Mouse (Mus musculus): ENCODE measurements at regions not wholly inside any gene's neighbourhood (a gene's known extent, or its start where the extent isn't known, plus 50 kb on each side); places are given as distances from the start of the nearest gene placed in this dataset.
A peak's percentile ranks its signal among the peaks of the same experiment; 100 is the strongest.

- DNase-seq (ENCODE audit: low read depth, low spot score), result no peak
Measured at GRCm38 (mm10) chr9:87453261-87453660, 197.9 kb upstream of the Cep162 start.

DNA sequence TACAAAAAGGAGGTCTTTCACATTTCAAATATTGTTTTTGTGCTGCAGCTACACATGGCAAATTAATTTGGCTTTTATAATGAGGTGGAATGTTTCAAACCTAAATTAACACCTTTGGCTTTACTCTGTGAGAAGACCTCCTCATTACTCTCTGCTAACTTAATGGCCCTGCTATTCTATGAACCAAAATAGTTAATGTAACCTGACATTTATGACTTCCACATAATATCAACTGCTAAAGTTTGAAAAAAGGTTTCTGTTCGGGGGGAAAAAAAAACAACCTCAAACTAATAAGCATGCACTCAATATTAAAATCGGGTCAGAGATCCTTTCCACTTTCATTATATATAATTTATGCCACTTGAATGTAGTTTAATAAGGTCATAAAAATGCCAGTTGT lies 197.2 kb upstream of the Cep162 start:
- DNase-seq (ENCODE audit: low read depth, low spot score), result no peak

DNA sequence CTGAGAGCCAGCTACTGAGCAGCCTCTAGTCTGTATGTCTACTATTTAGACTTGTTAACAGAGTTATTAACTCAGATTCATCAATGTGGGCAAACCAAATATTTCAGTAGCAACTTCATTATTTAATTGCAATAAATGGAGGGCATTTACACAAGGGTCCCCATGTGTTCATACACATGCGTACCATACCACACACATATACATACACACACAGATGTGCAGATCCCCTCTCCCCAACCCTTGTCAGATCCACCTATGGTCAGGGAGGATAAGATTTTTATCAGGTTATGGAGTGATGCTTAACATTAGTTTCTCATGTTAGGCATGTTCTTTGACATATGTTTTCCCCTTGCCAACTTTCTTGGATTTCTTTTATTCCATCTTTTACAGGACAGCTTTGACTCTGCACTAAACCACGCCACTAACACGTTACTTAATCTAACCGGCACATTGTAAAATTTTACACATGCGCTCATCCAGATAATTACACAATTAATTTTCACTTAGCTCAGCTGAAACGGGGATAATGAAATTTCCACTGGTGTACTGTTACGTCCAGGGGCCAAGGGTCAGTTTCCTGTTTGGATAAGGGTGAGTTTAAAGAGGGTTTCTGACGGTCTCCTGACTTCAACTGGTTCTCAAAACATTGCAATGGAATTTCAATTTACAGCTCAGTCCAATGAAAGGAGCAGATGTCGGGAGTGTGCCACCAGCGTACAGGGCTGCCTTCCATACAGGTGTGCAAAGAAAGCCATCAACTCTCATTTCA lies 188.3 kb upstream of the Cep162 start:
- DNase-seq (ENCODE audit: low read depth, low spot score), result no peak

DNA sequence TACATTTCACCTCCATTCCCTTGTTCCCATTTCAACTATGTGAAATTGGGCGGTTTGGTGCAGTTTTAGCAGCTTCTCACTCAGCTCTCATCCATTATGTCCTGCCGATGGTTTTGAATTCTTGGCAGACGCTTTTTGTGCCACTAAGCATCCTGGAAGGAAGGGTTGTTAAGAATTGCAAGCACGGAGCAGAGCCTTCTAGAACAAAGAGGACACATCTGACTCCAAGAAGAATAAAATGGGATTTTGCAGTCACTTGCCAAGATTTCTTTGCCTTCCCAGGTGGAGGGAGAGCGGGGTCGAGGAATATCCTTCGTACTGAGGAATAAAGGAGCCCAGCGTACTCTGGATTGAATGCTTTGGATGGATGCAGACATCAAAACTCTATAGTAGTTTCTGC lies 176.7 kb upstream of the Cep162 start:
- DNase-seq (ENCODE audit: low read depth, low spot score), result no peak

DNA sequence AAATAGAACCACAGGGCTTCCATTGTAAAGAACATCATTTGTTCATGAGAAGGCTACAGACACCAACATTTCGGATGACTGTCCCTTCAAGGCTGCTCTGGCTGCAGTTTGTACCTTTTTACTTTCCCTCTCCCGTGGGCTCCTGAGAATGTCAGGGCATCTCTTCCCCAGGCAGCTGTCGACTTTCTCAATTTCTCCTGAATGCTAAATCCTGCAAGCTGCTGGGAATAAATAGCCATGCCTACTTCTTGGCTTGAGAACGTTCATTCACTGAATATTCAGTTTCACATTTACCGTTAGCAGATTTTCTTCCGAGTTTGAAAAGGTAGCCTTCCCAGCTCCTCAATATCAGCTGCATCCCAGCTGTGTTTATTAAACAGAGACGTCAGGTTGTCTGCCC lies 176.2 kb upstream of the Cep162 start:
- no peak for DNase-seq (ENCODE audit: low read depth, low spot score)

DNA sequence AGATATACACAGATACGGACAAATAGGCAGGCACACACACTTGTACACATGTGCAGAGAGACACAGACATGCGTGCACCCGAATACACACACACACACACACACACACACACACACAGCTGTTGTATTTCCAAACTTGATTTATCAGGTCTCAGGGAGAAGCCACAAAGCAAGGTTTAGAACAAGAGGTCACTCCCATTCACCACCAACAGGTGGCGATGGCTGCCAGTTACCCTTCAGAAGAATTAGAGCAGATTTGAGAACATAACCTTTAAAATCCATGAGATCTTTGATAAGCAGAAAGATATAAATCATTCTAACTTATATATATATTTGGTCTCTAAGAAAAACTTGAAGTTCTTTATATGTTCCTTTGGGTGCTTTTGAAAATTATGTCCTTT lies 169.9 kb upstream of the Cep162 start:
- peak; percentile 83 for DNase-seq (ENCODE audit: low read depth, low spot score)

DNA sequence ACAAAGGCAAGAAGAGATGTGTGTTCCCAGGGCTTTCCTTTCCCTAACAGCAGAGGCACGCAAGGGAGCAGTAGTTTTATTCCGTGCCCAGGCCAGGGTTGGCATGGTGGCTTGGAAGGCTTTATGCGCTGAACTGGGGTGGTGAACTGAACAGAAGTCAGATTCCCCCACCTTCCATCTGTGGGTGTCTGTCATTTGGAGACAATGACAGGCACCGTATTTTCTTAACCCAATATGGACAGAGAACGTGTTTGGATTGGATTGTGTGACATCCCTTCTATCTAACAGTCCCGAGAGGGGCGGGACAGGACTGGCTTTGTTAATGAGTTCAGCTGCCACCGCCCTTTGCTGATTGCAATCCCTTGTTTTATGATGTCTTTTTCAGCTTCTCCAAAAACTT lies 165.8 kb upstream of the Cep162 start:
- DNase-seq (ENCODE audit: low read depth, low spot score), result no peak

DNA sequence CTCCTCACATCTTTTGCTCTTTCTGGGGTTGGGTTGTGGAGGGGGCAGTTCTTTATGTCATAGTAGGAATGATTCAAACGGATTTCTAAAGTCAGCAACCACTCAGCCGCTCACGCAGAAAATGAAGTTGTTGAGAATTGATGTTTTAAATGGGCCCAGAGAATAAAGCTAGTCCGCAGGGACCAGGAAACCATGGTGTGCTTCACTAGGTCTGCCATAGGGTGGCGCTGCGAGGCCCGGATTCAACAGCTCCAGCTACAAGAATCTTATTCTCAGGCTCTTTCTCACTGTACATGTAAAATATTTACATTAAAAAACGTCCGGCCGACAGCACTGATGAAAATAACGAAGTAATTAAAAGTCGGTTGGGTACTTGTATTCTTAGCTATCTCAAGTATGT lies 164.0 kb upstream of the Cep162 start:
- DNase-seq (ENCODE audit: low read depth, low spot score), result peak; percentile 56

GRCm38 (mm10) chr9:87412894-87413293 lies 157.6 kb upstream of the Cep162 start:
- no peak for DNase-seq (ENCODE audit: low read depth, low spot score)

- no peak for DNase-seq (ENCODE audit: low read depth, low spot score)
Measured at GRCm38 (mm10) chr9:87411044-87411443, 155.7 kb upstream of the Cep162 start.

GRCm38 (mm10) chr9:87409736-87410135 lies 154.4 kb upstream of the Cep162 start:
- DNase-seq (ENCODE audit: low read depth, low spot score), result no peak

GRCm38 (mm10) chr9:87408805-87409204 lies 153.5 kb upstream of the Cep162 start:
- DNase-seq (ENCODE audit: low read depth, low spot score), result no peak

DNA sequence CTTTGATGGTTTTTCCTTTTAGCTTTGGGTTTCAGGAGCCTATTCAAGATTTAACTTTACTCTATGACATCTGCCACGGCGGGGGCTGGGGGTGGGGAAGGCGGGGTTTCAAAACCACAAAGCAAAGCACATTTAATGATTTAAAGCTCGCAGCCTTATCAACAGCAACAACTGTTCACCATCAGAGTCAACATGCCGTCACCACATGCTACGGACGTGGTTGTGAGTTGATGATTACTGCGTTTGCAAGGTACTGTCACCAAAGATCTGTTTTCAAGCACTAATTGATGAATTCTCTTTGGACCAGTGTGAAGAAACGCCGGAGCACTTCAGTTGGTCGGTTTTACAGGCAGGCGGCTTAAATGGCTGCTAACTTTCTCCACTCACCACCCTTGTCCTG lies 151.1 kb upstream of the Cep162 start:
- peak; percentile 37 for DNase-seq (ENCODE audit: low read depth, low spot score)

DNA sequence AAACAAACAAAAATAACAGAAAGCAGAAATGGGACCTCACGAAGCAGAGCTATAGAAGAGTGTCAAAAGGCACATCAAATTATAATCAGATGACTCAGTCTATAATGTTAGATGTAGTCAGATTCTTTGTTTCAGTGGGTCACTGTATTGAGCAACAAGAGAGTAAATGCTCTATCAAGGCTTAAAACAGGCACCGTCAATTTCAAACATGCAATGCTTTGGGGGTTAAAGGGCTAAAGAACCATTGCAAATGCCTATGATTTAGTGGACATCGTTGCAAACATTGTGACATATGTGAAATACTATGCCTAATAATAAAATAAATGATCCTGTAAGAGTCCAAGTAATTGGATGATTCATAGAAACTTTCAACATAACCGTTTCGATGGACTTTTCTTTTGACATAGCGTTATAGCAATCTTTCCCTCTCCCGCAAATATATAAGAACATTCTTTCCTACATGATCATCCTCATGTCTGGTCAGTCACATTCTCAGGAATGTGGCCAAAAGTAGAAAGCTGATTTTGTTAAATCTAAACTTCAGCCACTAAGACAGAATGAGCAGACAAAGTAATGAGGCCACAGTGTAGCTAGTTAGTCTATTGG lies 149.9 kb upstream of the Cep162 start:
- DNase-seq (ENCODE audit: low read depth, low spot score), result peak; percentile 84

DNA sequence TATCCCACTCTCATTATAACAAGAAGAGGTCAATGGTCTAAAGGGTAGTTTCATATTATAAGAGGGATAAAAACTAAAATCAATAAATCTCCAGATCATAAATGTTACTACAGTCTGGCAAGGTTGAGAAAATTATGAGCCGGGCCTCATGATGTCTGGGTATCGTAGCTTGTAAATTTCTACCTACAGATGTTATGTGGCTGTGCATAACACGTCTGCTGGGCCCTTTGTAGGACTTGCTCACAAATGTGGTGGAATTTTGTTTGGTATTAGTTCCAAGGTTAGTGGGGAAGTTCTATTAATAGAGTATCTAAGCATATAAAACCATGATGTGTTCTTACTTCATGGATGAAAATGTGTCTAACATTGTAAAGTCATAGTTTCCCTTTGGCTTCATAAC lies 146.7 kb upstream of the Cep162 start:
- DNase-seq (ENCODE audit: low read depth, low spot score), result no peak

- DNase-seq (ENCODE audit: low read depth, low spot score), result no peak
Measured at GRCm38 (mm10) chr9:87387516-87387915, 132.2 kb upstream of the Cep162 start.

DNA sequence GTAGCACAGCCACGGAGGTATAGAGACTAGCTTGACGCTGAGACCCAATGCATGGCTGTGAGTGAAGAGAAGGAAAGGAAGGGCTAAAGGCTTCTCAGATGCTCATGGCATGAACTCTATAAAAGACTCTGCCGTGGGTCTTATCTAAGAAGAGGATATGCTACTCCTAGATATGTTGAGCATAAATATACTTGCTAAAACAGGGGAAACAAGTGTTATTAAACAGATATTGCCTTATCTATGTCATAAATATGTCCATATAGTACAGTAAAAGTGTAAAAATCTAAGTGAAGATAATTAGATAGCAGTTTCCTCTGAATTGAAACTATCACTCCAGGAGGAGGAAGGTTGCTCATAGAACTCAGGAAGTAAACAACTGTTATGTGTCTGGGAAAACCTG lies 128.2 kb upstream of the Cep162 start:
- DNase-seq (ENCODE audit: low read depth, low spot score), result no peak

- no peak for DNase-seq (ENCODE audit: low read depth, low spot score)
Measured at GRCm38 (mm10) chr9:87377921-87378320, 122.6 kb upstream of the Cep162 start.

GRCm38 (mm10) chr9:87376731-87377310 lies 121.5 kb upstream of the Cep162 start:
- no peak for DNase-seq (ENCODE audit: low read depth, low spot score)

DNA sequence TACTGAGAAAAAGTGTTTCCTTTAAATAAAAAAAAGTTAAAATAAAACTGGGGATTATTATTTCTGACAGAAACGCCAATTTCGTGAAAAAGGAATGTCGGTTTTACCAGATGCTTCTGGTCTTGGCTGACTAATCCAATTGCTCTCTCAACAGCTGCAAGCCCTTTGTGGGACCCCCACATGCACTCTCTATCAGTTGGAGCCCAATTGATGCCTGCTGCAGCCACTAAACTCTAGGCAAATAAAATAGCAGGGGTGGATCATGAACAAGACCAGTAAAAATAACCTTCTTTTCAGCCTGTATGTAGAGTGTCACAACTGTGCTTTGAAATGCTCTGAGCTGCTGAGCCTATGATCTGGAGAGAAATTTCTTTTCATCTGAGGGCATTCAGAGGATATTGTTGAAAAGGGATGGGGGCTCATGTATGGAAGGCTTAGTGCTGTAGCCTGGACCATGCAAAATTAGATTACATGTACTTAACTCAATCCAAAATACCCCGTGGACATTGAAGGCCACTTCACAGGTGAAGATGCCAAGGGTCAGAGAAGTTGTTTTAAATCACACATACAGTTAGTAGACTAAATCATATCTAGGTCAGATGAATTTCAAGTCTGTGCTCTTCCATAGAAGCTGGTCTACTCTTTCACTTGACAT lies 117.0 kb upstream of the Cep162 start:
- DNase-seq (ENCODE audit: low read depth, low spot score), result no peak

GRCm38 (mm10) chr9:87369059-87369458 lies 113.7 kb upstream of the Cep162 start:
- no peak for DNase-seq (ENCODE audit: low read depth, low spot score)

DNA sequence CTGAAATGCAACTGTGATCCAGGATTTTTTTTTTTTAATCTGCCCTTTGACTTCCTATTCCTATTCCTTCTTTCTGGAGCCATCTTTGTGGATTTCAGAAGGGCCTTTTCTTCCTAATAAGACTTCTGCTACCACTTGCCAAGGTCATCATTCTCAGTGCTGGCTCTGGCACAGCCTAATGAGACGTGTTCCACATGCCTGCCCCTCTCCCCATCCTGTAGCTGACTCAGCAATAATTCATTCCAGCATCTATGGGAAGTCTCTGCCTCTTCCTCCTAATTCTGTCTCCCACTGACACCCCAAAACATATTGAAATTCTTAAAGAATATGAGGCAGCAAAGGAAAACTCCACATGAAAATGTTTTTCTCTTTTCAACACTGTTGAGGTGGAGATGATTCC lies 91.7 kb upstream of the Cep162 start:
- no peak for DNase-seq (ENCODE audit: low read depth, low spot score)
